Mouse (Mus musculus) monocyte, adult 5-6 weeks (primary cell): ENCODE measurements around the gene Ccdc33. TPM values are rescaled to one million over a fixed set of nuclear protein-coding genes. Genes with fewer than 3 reads are reported as not detected.

Experiments used
- ATAC-seq: fragments of 153-309, 156-312 bp; replicated peaks from 2 replicates; pipeline ENCODE4 v1.8.0; 2017; ENCODE audit warnings: mild to moderate bottlenecking; ENCODE audit not compliant: low TSS enrichment, insufficient number of reproducible peaks, severe bottlenecking, poor library complexity, low FRiP score
- total RNA-seq: library from RNA; stranded (forward); fragments of 200-1000, 200-491, 200-594 nt; gene quantifications from 3 replicates; pipeline ENCODE4 v1.2.3, GENCODE M21; 2017

Gene Ccdc33
- total RNA-seq, 1 experiment from 2014 or later, result not detected

GRCm38 (mm10) chr9:57999676-58000075 is 118.9 kb downstream of the Ccdc33 start:
- ATAC-seq, result no peak

- no peak for ATAC-seq
These were observed 119.9 kb downstream of the Ccdc33 start for GRCm38 (mm10) chr9:57998685-57999084.

DNA sequence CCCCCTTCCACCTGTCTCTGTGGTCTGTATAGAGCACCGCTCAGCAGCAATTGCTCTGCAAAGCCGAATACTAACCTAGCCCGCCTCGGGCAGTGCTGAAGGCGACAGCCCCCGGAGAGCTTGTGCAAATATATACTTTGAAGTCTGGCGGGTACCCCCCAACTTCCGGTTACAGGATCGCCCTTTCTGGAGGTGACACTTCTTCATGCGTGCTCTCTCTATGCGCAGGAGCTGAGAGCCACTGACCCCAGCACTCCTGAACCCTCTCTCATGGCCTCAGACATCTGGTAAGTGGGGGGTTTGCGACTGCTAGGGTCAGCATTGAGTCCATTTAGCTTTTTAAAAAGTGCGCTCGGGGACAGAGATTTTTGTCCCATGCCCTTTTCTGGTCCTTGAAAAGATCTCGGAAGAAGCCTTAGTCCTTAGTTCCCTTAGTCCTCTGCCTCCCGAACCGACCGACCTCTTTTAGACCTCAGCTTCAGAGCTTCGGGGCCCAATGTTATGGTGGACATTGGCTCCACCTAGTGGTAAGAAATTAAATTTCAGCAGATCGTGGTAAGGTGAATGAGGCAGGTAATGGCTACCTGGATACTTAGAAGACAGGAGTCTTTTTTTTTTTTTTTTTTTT is 120.5 kb downstream of the Ccdc33 start:
- ATAC-seq, result peak; percentile 74

DNA sequence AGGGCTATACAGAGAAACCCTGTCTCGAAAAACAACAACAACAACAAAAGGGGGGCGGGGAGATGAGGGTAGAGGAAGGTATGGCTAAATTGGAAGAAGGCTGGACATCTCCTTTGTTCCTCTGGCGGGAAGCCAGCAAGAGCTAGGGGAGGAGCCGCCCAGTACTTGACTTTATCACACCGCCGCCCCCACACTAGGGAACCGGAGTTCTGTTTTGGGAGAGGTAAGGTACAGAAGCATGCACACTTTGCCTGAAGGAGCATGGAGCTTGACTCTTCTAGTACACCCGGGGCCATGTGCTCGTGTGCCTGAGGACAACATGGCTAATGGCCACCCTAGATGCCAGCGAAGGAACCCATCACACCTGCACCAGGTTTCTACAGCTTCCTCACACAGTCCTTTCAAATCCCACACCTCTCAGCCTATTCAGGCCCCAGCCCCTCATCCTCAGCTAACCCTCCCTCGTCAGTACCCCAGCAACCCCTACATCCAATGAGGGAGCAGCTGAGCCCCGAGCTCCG is 121.1 kb downstream of the Ccdc33 start:
- no peak for ATAC-seq

DNA sequence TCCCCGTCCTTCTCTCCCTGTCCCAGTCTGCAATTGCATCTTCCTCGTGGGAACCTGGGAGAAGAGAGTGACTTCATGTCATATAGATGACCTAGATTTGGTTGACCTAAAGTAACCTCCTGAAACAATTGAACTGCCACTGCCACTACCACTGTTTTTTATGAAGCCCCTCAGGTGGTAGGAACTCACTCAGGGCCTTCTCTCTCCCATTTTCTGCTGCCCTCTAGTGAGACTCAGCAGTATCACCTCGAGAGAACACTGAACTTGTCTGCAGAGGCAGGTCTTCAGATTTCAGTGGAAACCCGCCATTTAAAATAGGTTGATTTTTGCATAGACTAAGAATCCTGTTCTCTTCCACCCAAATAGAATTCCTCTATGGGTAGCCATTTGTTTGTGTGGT is 123.3 kb downstream of the Ccdc33 start:
- ATAC-seq, result no peak

GRCm38 (mm10) chr9:57992781-57993591 is 125.6 kb downstream of the Ccdc33 start:
- no peak for ATAC-seq

DNA sequence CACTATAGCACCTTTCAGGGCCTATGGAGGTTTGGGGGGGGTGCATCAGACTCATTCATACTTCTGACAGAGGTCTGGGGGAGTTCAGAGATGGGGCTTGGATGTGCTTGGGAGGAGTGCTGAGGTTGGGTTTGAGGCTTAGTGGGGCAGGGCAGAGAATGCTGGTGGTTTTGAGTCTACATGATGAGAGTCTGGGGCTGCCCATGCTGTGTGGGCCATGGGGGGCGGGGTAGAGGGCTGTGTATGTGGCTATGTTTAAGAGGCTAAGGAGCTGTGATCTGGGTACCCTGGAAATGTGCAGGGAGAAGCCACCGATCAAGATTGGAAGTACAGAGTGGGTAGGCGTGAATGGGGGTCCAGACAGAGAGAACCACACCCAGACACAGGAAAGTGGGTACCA is 126.6 kb downstream of the Ccdc33 start:
- no peak for ATAC-seq

GRCm38 (mm10) chr9:57990438-57991110 is 128.0 kb downstream of the Ccdc33 start:
- no peak for ATAC-seq

DNA sequence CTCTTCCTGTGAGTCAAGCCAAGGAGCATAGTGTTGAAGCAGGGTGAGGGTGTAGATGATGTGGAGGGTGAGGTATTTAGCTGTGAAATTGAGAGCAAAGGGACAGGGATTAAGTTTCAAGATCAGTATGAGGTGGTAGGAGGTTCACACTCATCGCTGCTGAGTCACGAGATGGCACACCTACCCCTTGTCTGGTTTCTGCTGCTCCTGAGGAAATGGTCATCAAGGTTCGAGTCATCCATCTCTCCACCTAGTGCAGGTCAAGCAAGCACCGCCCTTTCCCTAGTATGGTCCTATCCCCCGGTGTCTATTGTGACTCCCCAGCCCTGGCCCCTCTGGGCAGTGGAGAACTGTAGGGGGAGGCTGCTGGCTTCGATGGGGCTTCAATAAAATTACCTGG is 129.3 kb downstream of the Ccdc33 start:
- no peak for ATAC-seq

DNA sequence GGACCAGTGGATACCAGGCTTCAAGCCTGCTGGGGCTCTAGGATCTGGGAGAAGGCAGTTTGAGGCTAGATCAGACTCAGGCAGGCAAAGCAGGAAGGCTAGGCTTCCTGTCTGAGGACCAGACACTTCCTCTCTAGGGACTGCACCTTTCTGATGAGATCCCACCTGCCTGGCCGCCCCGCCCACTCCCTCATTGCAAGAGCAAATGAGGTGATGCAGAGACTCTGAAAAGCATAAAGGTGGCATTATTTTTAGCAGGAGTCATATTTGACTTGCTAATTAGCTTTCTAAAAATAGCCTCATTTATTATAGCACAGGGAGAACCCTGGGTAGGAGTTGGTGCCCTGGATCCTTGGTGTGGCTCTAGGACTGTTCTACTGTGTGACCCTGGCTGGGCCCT is 130.5 kb downstream of the Ccdc33 start:
- ATAC-seq, result no peak

DNA sequence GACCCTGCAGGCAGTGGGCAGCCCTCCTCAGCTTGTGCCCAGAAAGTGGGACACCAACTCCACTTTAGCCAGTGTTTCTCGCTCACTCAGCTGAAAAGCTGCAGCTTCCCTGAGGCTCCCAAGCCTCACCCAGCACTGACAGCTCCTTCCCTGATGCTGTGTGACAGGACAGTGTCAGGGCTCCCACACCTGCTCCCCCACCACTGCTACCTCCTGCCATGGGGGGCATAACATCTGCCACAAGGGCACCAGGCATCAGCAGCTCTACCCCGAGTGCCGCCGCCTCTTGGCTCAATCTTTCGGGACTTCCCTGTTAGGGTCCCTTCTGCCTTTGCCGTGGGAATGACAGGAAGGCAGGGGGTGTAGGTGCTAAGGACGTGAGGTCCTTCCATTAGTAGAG is 132.3 kb downstream of the Ccdc33 start:
- ATAC-seq, result no peak

GRCm38 (mm10) chr9:57985304-57985703 is 133.3 kb downstream of the Ccdc33 start:
- no peak for ATAC-seq

- ATAC-seq, result peak; percentile 60; the same call in 1 of the 2 replicates
These were observed 138.1 kb downstream of the Ccdc33 start for GRCm38 (mm10) chr9:57980570-57980969.

GRCm38 (mm10) chr9:57978858-57979257 is 139.8 kb downstream of the Ccdc33 start:
- ATAC-seq, result no peak

Other genes starting within 250 kb of the Ccdc33 start
- gene Ubl7, start 207.8 kb downstream of the Ccdc33 start, total RNA-seq, result 10.9 to 35.9 TPM (median 17.3 TPM) in 3 replicates
- 0.49 to 16.6 TPM (median 13.2 TPM) in 3 replicates for gene Sema7a, start 178.7 kb downstream of the Ccdc33 start, total RNA-seq
- gene Cyp11a1, start 112.4 kb downstream of the Ccdc33 start, total RNA-seq, result 7.8 to 44.8 TPM (median 28.4 TPM) in 3 replicates
- gene Stra6, start 55.0 kb downstream of the Ccdc33 start, total RNA-seq, result not detected in 3 replicates
- not detected in 3 replicates for gene Islr, start 85.5 kb upstream of the Ccdc33 start, total RNA-seq
- gene Islr2, start 85.5 kb upstream of the Ccdc33 start, total RNA-seq, result 0.10 to 0.11 TPM in 2 of 3 replicates, not detected in the other
- gene Pml, start 131.0 kb upstream of the Ccdc33 start, total RNA-seq, result 6.6 to 23.5 TPM (median 15.6 TPM) in 3 replicates
- gene Stoml1, start 134.3 kb upstream of the Ccdc33 start, total RNA-seq, result 11.3 to 14.2 TPM (median 13.0 TPM) in 3 replicates
- not detected in 3 replicates for gene Loxl1, start 194.4 kb upstream of the Ccdc33 start, total RNA-seq